In genomic region chr10:99130611-99131010, GRCm38 (mm10) we compare ENCODE assay signal across 10 mouse cellular contexts. TPM values are rescaled to one million over a fixed set of nuclear protein-coding genes. Genes with fewer than 3 reads are reported as not detected.
DNase-seq lines count a peak whose midpoint lies in the region; ATAC-seq and TF ChIP-seq lines count a peak whose summit lies in the region.
"Had no signal": no experiment of that assay in that cellular context is flagged by ENCODE, and none has a peak within 500 bp of the region (broad histone marks: within the 10 kb centered on the region; RNA-seq: fewer than 3 reads in every experiment).

No protein-coding gene starts in this region.

- no peak overlapping the region for H3K27ac ChIP-seq in heart, embryonic 11.5 days (ENCODE audit: low read depth, low read length)
- H3K27ac ChIP-seq in thymus, adult 2 months (ENCODE audit: control insufficient read depth, insufficient read depth, low read length) = peak overlapping the region; percentile 98
- H3K27ac ChIP-seq in lung, postnatal 0 days (ENCODE audit: low read length) = no peak overlapping the region
- H3K27ac ChIP-seq in stomach, postnatal 0 days (replicated peaks) = peak overlapping the region; percentile 91

- DNase-seq in heart, adult 8-10 months (ENCODE audit: low spot score) = peak; percentile 31
- no peak for DNase-seq in thymus, adult 2 months
- DNase-seq in thymus, postnatal 10 days (ENCODE audit: low spot score in 2 of 2) = no peak
- DNase-seq in lung, postnatal 0 days (ENCODE audit: low spot score) = peak; percentile 40
- DNase-seq in stomach, postnatal 0 days (ENCODE audit: low spot score) = no peak
- DNase-seq in ovary, adult 18-20 months (ENCODE audit: low spot score) = no peak
- no peak for DNase-seq in kidney, adult 18-20 months
- DNase-seq: gastrocnemius, postnatal 14 days had no signal

- WGBS in heart, embryonic 11.5 days (ENCODE audit: insufficient replicate concordance) = 35% methylated on average over 6 of the region's 6 CpGs
- WGBS in thymus, adult 2 months = 22% methylated on average over 6 of the region's 6 CpGs
- 33% methylated on average over 6 of the region's 6 CpGs for WGBS in lung, postnatal 0 days
- 42% methylated on average over 6 of the region's 6 CpGs for WGBS in stomach, postnatal 0 days

- TF ChIP-seq CTCF in thymus, adult 2 months (IDR thresholded peaks at IDR 0.05; ENCODE audit: borderline replicate concordance, control insufficient read depth, extremely low read depth, insufficient read depth, low read length, poor library complexity) = no peak
- TF ChIP-seq CTCF in lung, postnatal 0 days (IDR thresholded peaks at IDR 0.05) = no peak
- no peak for TF ChIP-seq CTCF in stomach, postnatal 0 days (IDR thresholded peaks at IDR 0.05; ENCODE audit: low read depth)

- H3K4me1 ChIP-seq in heart, embryonic 11.5 days (ENCODE audit: control insufficient read depth, insufficient read depth, low read length) = no peaks in the 10 kb centered on the region
- peaks cover 64% of the 10 kb centered on the region for H3K4me1 ChIP-seq in thymus, adult 2 months (replicated peaks; ENCODE audit: control insufficient read depth, insufficient read depth, low read length)
- no peaks in the 10 kb centered on the region for H3K4me1 ChIP-seq in lung, postnatal 0 days (ENCODE audit: insufficient read depth, low read depth, low read length)
- no peaks in the 10 kb centered on the region; the same call in 1 of the 2 replicates for H3K4me1 ChIP-seq in stomach, postnatal 0 days (replicated peaks; ENCODE audit: control insufficient read depth, insufficient read depth)

- no peak overlapping the region for H3K4me2 ChIP-seq in heart, embryonic 11.5 days
- no peak overlapping the region for H3K4me2 ChIP-seq in lung, postnatal 0 days (replicated peaks; ENCODE audit: low read depth, low read length)
- H3K4me2 ChIP-seq in stomach, postnatal 0 days (replicated peaks; ENCODE audit: low read depth) = no peak overlapping the region

- TF ChIP-seq EP300 in lung, postnatal 0 days (IDR thresholded peaks at IDR 0.05) = no peak
- no peak for TF ChIP-seq EP300 in stomach, postnatal 0 days (optimal IDR thresholded peaks at IDR 0.05)

- H3K9ac ChIP-seq in heart, embryonic 11.5 days (ENCODE audit: low read depth, low read length) = no peak overlapping the region
- H3K9ac ChIP-seq in lung, postnatal 0 days (replicated peaks; ENCODE audit: low read depth) = no peak overlapping the region
- no peak overlapping the region for H3K9ac ChIP-seq in stomach, postnatal 0 days (ENCODE audit: low read length)

- no peak for TF ChIP-seq POLR2A in thymus, adult 2 months (IDR thresholded peaks at IDR 0.05; ENCODE audit: control insufficient read depth, extremely low read depth, insufficient read depth, low read length, poor library complexity)

- no peaks in the 10 kb centered on the region for H3K27me3 ChIP-seq in heart, embryonic 11.5 days (ENCODE audit: control insufficient read depth, insufficient read depth, low read length)
- H3K27me3 ChIP-seq in thymus, adult 2 months (ENCODE audit: control insufficient read depth, insufficient read depth, low read length) = no peaks in the 10 kb centered on the region
- no peaks in the 10 kb centered on the region for H3K27me3 ChIP-seq in lung, postnatal 0 days (replicated peaks; ENCODE audit: insufficient read depth, low read length)
- H3K27me3 ChIP-seq in stomach, postnatal 0 days (ENCODE audit: control insufficient read depth, insufficient read depth, low read length) = no peaks in the 10 kb centered on the region

- no peak for ATAC-seq in heart, embryonic 11.5 days (replicated peaks; ENCODE audit: insufficient number of reproducible peaks, low FRiP score, low TSS enrichment)
- peak; percentile 23; the same call in 1 of the 2 replicates for ATAC-seq in lung, postnatal 0 days
- no peak for ATAC-seq in stomach, postnatal 0 days (ENCODE audit: low FRiP score, low TSS enrichment)

- H3K9me3 ChIP-seq in heart, embryonic 11.5 days (replicated peaks; ENCODE audit: control insufficient read depth, low read length) = no peaks in the 10 kb centered on the region
- no peaks in the 10 kb centered on the region for H3K9me3 ChIP-seq in lung, postnatal 0 days (ENCODE audit: low read length)
- no peaks in the 10 kb centered on the region for H3K9me3 ChIP-seq in stomach, postnatal 0 days (ENCODE audit: control insufficient read depth, low read length)

- no peak overlapping the region for H3K4me3 ChIP-seq in heart, embryonic 11.5 days (ENCODE audit: low read depth, low read length)
- peak overlapping the region; percentile 50 for H3K4me3 ChIP-seq in thymus, adult 2 months (ENCODE audit: control insufficient read depth, insufficient read depth, low read length)
- no peak overlapping the region for H3K4me3 ChIP-seq in lung, postnatal 0 days (ENCODE audit: low read depth, low read length)
- H3K4me3 ChIP-seq in stomach, postnatal 0 days (ENCODE audit: low read depth, low read length) = no peak overlapping the region

- H3K36me3 ChIP-seq in heart, embryonic 11.5 days (ENCODE audit: control insufficient read depth, insufficient read depth, low read length) = no peaks in the 10 kb centered on the region
- H3K36me3 ChIP-seq in thymus, adult 2 months (ENCODE audit: control insufficient read depth, insufficient read depth, low read length) = no peaks in the 10 kb centered on the region
- no peaks in the 10 kb centered on the region; the same call in 1 of the 2 replicates for H3K36me3 ChIP-seq in lung, postnatal 0 days (ENCODE audit: insufficient read depth, low read length)
- H3K36me3 ChIP-seq in stomach, postnatal 0 days (ENCODE audit: control insufficient read depth, insufficient read depth, low read length) = no peaks in the 10 kb centered on the region

RNA-seq across cellular contexts. Expression of gene Phxr2, which starts 4.5 kb away (rescaled TPM):
- not detected for total RNA-seq in heart, adult 8-10 months (2022)
- not detected in 2 replicates for polyA plus RNA-seq in heart, embryonic 11.5 days (2014; fragmentation: Nextera tagmentation; extraction: Ambion mirVana)
- 0.57 and 0.74 TPM in 2 replicates for polyA plus RNA-seq in thymus, adult 2 months (2012; rRNA removed)
- not detected in 2 replicates for polyA plus RNA-seq in lung, postnatal 0 days (2015; fragmentation: Nextera tagmentation; extraction: Ambion mirVana)
- polyA plus RNA-seq in stomach, postnatal 0 days (2015; fragmentation: Nextera tagmentation; extraction: Ambion mirVana) = not detected in 2 replicates
- total RNA-seq: gastrocnemius, postnatal 14 days; left cerebral cortex, adult 8-10 months had no signal

RNA-seq across cellular contexts. Expression of gene Galnt4, which starts 22.7 kb away (rescaled TPM):
- total RNA-seq in heart, adult 8-10 months (2022) = 1 to 10 TPM; 2.5 to 2.9 (median 2.6) TPM
- polyA plus RNA-seq in heart, embryonic 11.5 days (2014; fragmentation: Nextera tagmentation; extraction: Ambion mirVana) = 6.2 and 7.7 TPM in 2 replicates
- polyA plus RNA-seq in thymus, adult 2 months (2012; rRNA removed) = 4.2 and 4.6 TPM in 2 replicates
- polyA plus RNA-seq in lung, postnatal 0 days (2015; fragmentation: Nextera tagmentation; extraction: Ambion mirVana) = 8.0 and 8.9 TPM in 2 replicates
- polyA plus RNA-seq in stomach, postnatal 0 days (2015; fragmentation: Nextera tagmentation; extraction: Ambion mirVana) = 34.0 and 34.9 TPM in 2 replicates

RNA-seq across cellular contexts. Expression of gene Poc1b, which starts 23.8 kb away (rescaled TPM):
- total RNA-seq in heart, adult 8-10 months (2022) = 1 to 10 TPM; 5.8 to 8.1 (median 7.2) TPM
- 10.3 and 14.2 TPM in 2 replicates for polyA plus RNA-seq in heart, embryonic 11.5 days (2014; fragmentation: Nextera tagmentation; extraction: Ambion mirVana)
- polyA plus RNA-seq in thymus, adult 2 months (2012; rRNA removed) = 11.0 and 11.4 TPM in 2 replicates
- 6.1 and 6.2 TPM in 2 replicates for polyA plus RNA-seq in lung, postnatal 0 days (2015; fragmentation: Nextera tagmentation; extraction: Ambion mirVana)
- polyA plus RNA-seq in stomach, postnatal 0 days (2015; fragmentation: Nextera tagmentation; extraction: Ambion mirVana) = 6.7 and 9.4 TPM in 2 replicates

Comparison
In these comparisons a context has a peak if more than half of its experiments do, and no peak if none do; other contexts are left out.
1. DNase-seq: peak in heart, adult 8-10 months (single experiment) and lung, postnatal 0 days (single experiment); none in thymus, adult 2 months (single experiment), thymus, postnatal 10 days (0 of 2), stomach, postnatal 0 days (single experiment), ovary, adult 18-20 months (single experiment) and kidney, adult 18-20 months (single experiment).
2. H3K27ac ChIP-seq: peak in thymus, adult 2 months (single experiment) and stomach, postnatal 0 days (single experiment); none in heart, embryonic 11.5 days (single experiment) and lung, postnatal 0 days (single experiment).